Mouse (Mus musculus) stomach, embryonic 14.5 days (tissue): ENCODE measurements around the gene Slc43a3. TPM values are rescaled to one million over a fixed set of nuclear protein-coding genes. Genes with fewer than 3 reads are reported as not detected.

ENCODE experiments used
- ATAC-seq: fragments of 200-750 bp; cut with Nextera tagmentation; 2 replicates; pipeline ENCODE4 v1.8.0; 2017; ENCODE audit warnings: low read depth, moderate TSS enrichment; ENCODE audit not compliant: insufficient number of reproducible peaks, insufficient read depth, low FRiP score
- H3K27ac ChIP-seq: fragments of 300-500 bp; sonication (generic); 2 replicates; pipeline ENCODE4 v1.5.1; 2014; ENCODE audit warnings: mild to moderate bottlenecking, low read length, moderate library complexity, mixed read lengths
- H3K27me3 ChIP-seq: fragments of 300-500 bp; sonication (generic); 2 replicates; pipeline ENCODE4 v1.6.1; 2014; ENCODE audit warnings: low read length, control low read depth, mixed read lengths; ENCODE audit not compliant: control insufficient read depth, insufficient read depth
- H3K36me3 ChIP-seq: fragments of 300-500 bp; sonication (generic); 2 replicates; pipeline ENCODE4 v1.6.1; 2014; ENCODE audit warnings: mild to moderate bottlenecking, control low read depth, low read length, moderate library complexity, mixed read lengths; ENCODE audit not compliant: control insufficient read depth, insufficient read depth
- H3K4me1 ChIP-seq: fragments of 300-500 bp; sonication (generic); 2 replicates; pipeline ENCODE4 v1.6.1; 2014; ENCODE audit warnings: low read length, control low read depth, mixed read lengths; ENCODE audit not compliant: control insufficient read depth, insufficient read depth
- H3K4me2 ChIP-seq: fragments of 300-500 bp; sonication (generic); replicated peaks from 2 replicates; pipeline ENCODE4 v1.6.1; 2014; ENCODE audit warnings: low read depth, low read length, control low read depth
- H3K4me3 ChIP-seq: fragments of 300-500 bp; sonication (generic); 2 replicates; pipeline ENCODE4 v1.5.1; 2014; ENCODE audit warnings: low read depth, low read length, control low read depth
- H3K9ac ChIP-seq: fragments of 300-500 bp; sonication (generic); replicated peaks from 2 replicates; pipeline ENCODE4 v1.6.1; 2014; ENCODE audit warnings: low read depth, mild to moderate bottlenecking, control low read depth, low read length, moderate library complexity, mixed read lengths
- H3K9me3 ChIP-seq: fragments of 300-500 bp; sonication (generic); 2 replicates; pipeline ENCODE4 v1.6.1; 2016; ENCODE audit warnings: low read depth, low read length, control low read depth; ENCODE audit not compliant: control insufficient read depth
- WGBS: fragments of 180-500 bp; shearing (Covaris S2); extraction: QIAGEN DNeasy Blood & Tissue Kit; methylation state at CpG from one replicate; pipeline ENCODE4 v1.1.7; 2014; 5-methylcytosine and 5-hydroxymethylcytosine counted together
- polyA plus RNA-seq: library from polyadenylated mRNA; unstranded; fragments of >200 nt; fragmentation: Nextera tagmentation; extraction: Ambion mirVana; gene quantifications from 2 replicates; pipeline ENCODE4 v1.2.1, GENCODE M21; 2014

Slc43a3 gene
- polyA plus RNA-seq, 1 experiment from 2014 or later, result 40.4 TPM

DNA sequence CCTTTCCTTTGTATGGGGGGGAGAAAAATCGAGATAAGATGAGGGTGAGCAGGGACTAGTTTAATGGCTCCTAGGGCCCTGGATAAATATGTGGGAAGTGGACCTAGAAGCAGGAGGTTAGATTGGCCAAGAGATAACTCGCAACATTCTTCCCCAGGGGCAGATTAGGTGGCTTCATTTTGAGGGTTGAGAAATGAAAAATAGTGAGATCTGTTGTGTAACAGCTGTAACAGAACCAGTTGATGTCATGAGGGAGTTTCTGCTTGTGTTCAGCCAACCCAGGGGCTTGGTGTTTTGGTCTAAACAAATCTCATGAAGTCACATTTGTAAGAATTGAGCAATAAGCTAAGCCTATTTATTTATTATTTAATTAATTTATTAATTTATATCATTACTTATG is 5.0 kb downstream of the Slc43a3 start:
- Histone ChIP-seq H3K27me3 (no peaks in the 10 kb centered on the region), H3K36me3 (peaks cover 14% of the 10 kb centered on the region; the same call in 1 of the 2 replicates), H3K9ac (no peak overlapping the region), H3K9me3 (no peaks in the 10 kb centered on the region), H3K4me3 (no peak overlapping the region), H3K4me2 (no peak overlapping the region), H3K27ac (no peak overlapping the region), H3K4me1 (peaks cover 11% of the 10 kb centered on the region; the same call in 1 of the 2 replicates)
- WGBS, result 64% methylated on average over 2 of the region's 2 CpGs
- no peak for ATAC-seq

DNA sequence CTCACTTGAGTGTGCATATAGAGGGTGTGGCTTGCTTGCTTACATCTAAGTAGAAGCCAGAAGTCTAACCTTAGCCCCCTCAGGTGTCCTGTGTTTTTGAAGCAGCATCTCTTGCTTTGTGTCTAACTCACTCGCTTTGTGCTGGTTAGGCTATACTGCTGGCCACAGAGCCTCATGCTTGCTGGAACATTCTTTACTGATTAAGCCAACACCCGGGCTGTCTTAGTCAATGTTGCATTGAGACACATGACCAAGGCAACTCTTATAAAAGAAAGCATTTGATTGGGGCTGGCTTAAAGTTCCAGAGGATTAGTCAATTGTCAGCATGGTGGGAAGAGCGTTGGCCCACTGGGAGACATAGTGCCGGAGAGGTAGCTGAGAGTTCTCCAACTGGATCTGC is 5.4 kb downstream of the Slc43a3 start:
- Histone ChIP-seq H3K36me3 (peaks cover 16% of the 10 kb centered on the region; the same call in 1 of the 2 replicates), H3K4me2 (no peak overlapping the region), H3K9me3 (no peaks in the 10 kb centered on the region), H3K4me1 (peaks cover 11% of the 10 kb centered on the region; the same call in 1 of the 2 replicates), H3K27ac (no peak overlapping the region), H3K9ac (no peak overlapping the region), H3K4me3 (no peak overlapping the region), H3K27me3 (no peaks in the 10 kb centered on the region)
- no peak for ATAC-seq
- 90% methylated on average over 4 of the region's 4 CpGs for WGBS

DNA sequence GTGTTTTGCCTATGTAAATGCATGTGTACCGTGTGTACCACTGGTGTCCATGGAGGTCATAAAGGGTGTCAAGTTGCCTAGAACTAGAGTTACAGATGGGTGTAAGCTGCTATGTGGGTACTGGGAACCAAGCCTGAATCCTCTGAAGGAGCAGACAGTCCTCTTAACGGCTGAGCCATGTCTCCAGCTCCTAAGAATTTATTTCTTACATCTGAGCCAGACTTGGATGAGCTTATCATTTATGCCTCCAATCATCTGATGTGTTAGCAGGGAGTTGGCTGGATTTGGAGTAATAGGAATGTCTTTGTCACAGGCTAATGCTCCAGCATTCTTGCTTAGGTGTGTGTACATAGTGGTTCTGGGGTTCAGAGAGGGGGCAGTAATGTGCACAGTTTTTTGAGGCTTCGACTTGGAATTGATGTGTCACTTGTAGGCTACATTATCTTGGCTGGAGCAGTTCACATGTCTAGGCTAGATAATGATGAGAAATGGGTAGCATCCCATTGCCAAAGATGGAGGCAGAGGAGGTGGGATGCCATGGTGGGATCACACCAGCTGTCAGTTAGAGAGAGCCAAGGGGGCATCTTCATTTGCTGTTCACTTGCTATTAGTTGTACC is 10.9 kb downstream of the Slc43a3 start:
- Histone ChIP-seq H3K4me2 (no peak overlapping the region), H3K27me3 (no peaks in the 10 kb centered on the region), H3K4me3 (no peak overlapping the region), H3K36me3 (peaks cover 42% of the 10 kb centered on the region), H3K9me3 (no peaks in the 10 kb centered on the region), H3K27ac (no peak overlapping the region), H3K4me1 (no peaks in the 10 kb centered on the region), H3K9ac (no peak overlapping the region)
- ATAC-seq, result no peak
- 83% methylated on average over 3 of the region's 3 CpGs for WGBS

DNA sequence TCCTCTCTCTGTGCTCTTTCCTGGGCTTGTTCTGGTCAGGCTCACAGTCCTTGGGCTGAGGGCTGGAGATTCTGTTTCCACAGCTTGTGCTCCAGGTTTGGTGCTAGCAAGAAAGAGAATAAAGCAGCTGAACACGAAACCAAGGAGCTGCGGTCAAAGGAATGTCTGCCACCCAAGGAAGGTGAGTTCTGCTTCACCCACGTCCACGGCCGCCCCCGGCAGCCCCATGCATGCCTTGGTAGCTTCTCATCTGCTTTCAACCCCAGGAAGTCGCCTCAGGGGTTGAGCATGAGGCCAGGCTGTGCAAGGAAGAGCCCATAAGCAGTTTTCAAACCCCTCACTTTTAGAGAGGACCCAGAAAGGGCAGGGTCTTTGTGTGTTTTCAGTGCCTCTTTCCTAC is 11.9 kb downstream of the Slc43a3 start:
- Histone ChIP-seq H3K27ac (no peak overlapping the region), H3K4me2 (no peak overlapping the region), H3K4me3 (no peak overlapping the region), H3K4me1 (no peaks in the 10 kb centered on the region), H3K36me3 (peaks cover 42% of the 10 kb centered on the region), H3K9ac (no peak overlapping the region), H3K27me3 (no peaks in the 10 kb centered on the region), H3K9me3 (no peaks in the 10 kb centered on the region)
- 95% methylated on average over 7 of the region's 7 CpGs for WGBS
- ATAC-seq, result no peak

DNA sequence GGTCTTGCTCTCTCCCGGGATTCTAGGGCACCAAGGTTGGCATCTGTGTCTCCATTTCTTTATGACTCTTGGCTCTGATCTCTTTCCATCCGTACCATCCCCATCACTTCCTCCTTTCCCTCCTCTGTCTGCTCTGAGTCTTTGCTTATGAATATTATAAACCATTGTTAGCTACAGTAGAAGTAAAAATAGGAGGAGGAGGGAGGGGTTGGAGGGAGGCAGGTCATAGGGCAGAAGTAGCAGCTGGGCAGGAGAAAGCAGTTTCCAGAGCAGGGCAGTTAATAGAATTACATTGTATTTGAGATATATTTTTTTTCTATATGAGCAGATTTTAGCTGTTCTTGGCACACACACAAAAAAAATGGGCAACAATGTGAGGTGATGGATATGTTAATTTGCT is 12.3 kb downstream of the Slc43a3 start:
- no peak overlapping the region for H3K4me2 ChIP-seq
- H3K9ac ChIP-seq, result no peak overlapping the region
- no peaks in the 10 kb centered on the region for H3K27me3 ChIP-seq
- WGBS, result 75% methylated on average over 2 of the region's 2 CpGs
- H3K36me3 ChIP-seq, result peaks cover 42% of the 10 kb centered on the region
- no peak for ATAC-seq
- no peaks in the 10 kb centered on the region for H3K9me3 ChIP-seq
- no peak overlapping the region for H3K4me3 ChIP-seq
- H3K27ac ChIP-seq, result no peak overlapping the region
- H3K4me1 ChIP-seq, result no peaks in the 10 kb centered on the region

DNA sequence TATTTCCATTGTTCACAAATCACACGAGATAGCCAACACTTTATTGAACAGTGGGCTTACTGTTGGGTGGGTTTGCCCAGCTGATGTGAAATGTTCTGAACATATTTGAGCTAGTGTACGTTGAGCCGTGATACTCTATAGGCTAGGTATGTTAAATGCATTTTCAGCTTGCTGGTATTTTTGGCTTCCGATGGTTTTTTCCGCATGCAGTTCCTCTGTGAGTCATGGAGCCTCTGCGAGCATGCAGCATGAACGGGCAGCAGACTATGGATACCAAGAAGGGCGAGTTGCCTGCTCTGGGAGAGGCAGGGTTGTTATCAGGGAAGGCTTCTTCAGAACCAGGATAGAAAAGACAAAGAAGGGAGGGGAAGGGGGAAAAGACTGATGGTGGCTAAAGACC is 14.6 kb downstream of the Slc43a3 start:
- no peak overlapping the region for H3K4me2 ChIP-seq
- no peak for ATAC-seq
- H3K4me3 ChIP-seq, result no peak overlapping the region
- H3K9ac ChIP-seq, result no peak overlapping the region
- 90% methylated on average over 8 of the region's 8 CpGs for WGBS
- no peaks in the 10 kb centered on the region for H3K4me1 ChIP-seq
- no peaks in the 10 kb centered on the region for H3K9me3 ChIP-seq
- H3K27me3 ChIP-seq, result no peaks in the 10 kb centered on the region
- no peak overlapping the region for H3K27ac ChIP-seq
- H3K36me3 ChIP-seq, result peaks cover 31% of the 10 kb centered on the region

DNA sequence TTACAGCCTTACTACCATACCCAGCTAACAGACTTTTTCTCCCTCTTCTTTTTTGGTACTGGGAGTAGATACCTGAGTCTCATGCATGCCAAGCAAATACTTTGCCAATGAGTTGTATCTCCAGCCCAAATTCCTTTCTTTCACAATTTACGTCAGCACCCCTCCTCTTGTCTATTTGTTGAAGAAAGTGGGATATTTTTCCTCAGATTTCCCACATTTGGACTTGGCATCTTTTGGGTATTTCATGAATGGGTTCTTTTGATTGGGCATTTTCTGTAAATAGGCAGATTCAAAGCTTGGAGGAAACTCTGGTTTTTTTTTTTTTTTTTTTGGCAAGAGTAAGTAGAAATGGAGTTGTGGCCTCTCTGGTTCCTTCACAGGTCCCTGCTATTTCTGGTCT is 15.9 kb downstream of the Slc43a3 start:
- Histone ChIP-seq H3K36me3 (peaks cover 32% of the 10 kb centered on the region), H3K27me3 (no peaks in the 10 kb centered on the region), H3K4me3 (no peak overlapping the region), H3K4me1 (no peaks in the 10 kb centered on the region), H3K9me3 (no peaks in the 10 kb centered on the region), H3K27ac (no peak overlapping the region), H3K9ac (no peak overlapping the region), H3K4me2 (no peak overlapping the region)
- ATAC-seq, result no peak
- 84% methylated on average over 1 of the region's 1 CpGs for WGBS

DNA sequence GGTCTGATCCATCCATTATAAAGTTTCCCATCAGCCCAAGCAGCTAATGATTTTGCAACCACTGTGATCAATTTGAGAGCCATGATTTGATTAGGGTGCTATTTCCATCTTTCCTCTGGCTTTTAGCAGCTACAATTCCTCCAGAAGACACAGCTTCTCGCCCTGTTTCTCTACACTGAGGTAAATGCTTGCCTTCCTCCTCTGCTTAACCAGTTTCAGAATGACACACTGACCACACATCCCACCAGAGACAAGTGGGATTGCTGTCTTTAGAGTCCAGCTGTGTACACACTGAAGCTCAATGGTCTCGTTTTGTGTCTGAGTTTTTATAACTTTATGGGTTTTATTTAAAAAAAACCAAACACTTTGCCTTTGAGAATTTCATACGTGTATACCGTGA is 16.3 kb downstream of the Slc43a3 start:
- WGBS, result 75% methylated on average over 4 of the region's 4 CpGs
- no peaks in the 10 kb centered on the region for H3K9me3 ChIP-seq
- H3K27me3 ChIP-seq, result no peaks in the 10 kb centered on the region
- H3K4me1 ChIP-seq, result no peaks in the 10 kb centered on the region
- H3K27ac ChIP-seq, result no peak overlapping the region
- no peak overlapping the region for H3K4me3 ChIP-seq
- no peak overlapping the region for H3K4me2 ChIP-seq
- no peak for ATAC-seq
- H3K9ac ChIP-seq, result no peak overlapping the region
- H3K36me3 ChIP-seq, result peaks cover 33% of the 10 kb centered on the region

DNA sequence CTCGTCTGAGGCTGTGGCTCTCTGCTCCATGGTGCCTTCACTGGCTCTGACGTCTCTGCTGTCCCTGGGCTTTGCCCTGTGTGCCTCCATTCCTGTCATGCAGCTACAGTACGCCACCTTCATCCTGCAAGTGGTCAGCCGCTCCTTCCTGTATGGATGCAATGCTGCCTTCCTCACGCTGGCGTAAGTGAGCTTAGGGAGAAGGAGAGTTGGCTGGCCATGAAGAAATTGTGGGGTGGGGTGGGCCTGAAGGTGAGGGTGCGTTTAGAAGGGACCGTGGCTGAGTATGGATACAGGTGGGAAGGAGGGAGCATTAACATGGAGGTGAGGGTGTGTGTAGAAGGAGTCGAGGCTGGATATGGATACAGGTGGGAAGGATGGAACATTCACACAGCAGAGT is 19.1 kb downstream of the Slc43a3 start:
- no peaks in the 10 kb centered on the region for H3K4me1 ChIP-seq
- peaks cover 11% of the 10 kb centered on the region; the same call in 1 of the 2 replicates for H3K36me3 ChIP-seq
- WGBS, result 92% methylated on average over 9 of the region's 9 CpGs
- H3K9ac ChIP-seq, result no peak overlapping the region
- H3K4me3 ChIP-seq, result no peak overlapping the region
- H3K9me3 ChIP-seq, result no peaks in the 10 kb centered on the region
- H3K27me3 ChIP-seq, result no peaks in the 10 kb centered on the region
- no peak overlapping the region for H3K4me2 ChIP-seq
- no peak overlapping the region for H3K27ac ChIP-seq
- no peak for ATAC-seq
